Mouse (Mus musculus) liver, postnatal 0 days (tissue): ENCODE results near the gene Ankrd6.

Source experiments
- CTCF ChIP-seq: sonication (generic); IDR thresholded peaks from 2 replicates; pipeline ENCODE4 v1.5.1; 2016; ENCODE audit warnings: antibody characterized with exemption, low read depth
- EP300 ChIP-seq: IDR thresholded peaks from 2 replicates; pipeline ENCODE4 v1.6.1; 2016; ENCODE audit warnings: antibody characterized with exemption, low read depth, mild to moderate bottlenecking

DNA sequence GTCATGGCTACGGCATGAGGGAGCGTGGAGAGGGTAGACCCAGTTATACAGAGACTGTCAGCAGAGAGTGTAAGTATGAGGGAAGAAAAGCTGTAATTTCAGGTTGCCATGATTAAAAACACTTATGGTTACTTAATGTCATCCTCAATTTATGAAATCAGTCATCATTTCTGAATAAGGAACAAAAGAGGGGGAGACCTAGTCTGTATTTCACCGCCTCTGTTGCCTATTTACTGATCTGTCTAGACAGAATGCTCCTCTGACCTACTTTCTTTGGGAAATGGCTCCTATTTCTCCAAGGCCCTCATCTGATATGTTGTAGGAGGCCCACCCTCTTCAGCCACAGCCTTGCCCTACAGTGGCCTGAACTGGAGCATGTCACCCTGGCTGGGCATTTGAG lies 130.0 kb downstream of the Ankrd6 start:
- TF ChIP-seq CTCF (no peak), EP300 (no peak)
